Mouse (Mus musculus): ENCODE data around the gene Iqcc. TPM values are rescaled to one million over a fixed set of nuclear protein-coding genes. Genes with fewer than 3 reads are reported as not detected.

Iqcc gene
- polyA plus RNA-seq, 1 experiment from 2014 or later, result 29.4 TPM

DNA sequence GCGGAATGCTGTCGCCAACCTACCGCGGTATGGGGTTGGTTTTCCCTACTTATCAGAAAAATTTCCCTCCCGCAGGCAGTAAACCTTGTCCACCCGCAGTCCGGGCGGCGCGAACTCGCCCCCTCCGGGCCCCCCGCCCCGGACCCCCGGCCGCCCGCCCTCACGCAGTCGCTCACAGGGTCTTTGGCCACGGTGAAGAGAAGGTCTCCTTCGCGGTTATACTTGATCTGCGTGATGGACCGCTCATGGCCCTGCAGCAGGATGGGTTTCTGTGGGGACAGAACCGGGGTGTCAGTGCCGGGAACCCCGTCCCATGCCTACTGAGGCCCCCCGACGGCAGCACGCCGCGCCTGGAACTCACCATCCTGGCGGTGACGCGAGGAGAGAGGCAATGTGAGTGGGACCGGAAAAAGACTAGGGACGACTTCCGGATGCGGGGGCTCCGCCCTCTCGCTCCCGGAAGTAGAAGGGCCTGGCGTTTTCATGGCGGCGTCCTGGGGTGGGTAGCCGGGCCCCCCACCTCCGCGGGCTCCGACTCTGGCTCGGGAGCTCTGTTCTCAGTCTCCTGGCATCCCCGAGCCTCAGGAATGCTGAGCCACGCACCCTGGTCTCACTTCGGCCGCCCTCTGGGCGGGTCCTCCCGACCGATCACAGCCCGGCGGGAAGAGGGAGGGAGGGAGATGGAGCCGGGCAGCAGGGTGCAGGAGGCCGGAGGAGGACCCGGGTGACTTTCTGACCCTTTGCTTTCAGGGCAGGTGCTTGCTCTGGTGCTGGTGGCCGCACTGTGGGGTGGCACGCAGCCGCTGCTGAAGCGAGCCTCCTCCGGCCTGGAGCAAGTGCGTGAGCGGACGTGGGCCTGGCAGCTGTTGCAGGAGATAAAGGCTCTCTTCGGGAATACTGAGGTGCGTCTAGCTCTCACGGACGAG lies 18.4 kb downstream of the Iqcc start, which contains the start of the genes Eif3i and Tmem234:
TSS of gene Eif3i (minus strand) at position 416 of the 926 bp plus-strand sequence.
TSS of gene Tmem234 (plus strand) at position 436 of the 926 bp plus-strand sequence.
- no peaks in the 10 kb centered on the region for H3K27me3 ChIP-seq (replicated peaks; ENCODE audit: control insufficient read depth, insufficient read depth, low read length)
- H3K36me3 ChIP-seq (ENCODE audit: control insufficient read depth, insufficient read depth, low read length), result peaks cover 37% of the 10 kb centered on the region
- H3K4me3 ChIP-seq (ENCODE audit: low read depth, low read length), result peak within 1 kb of the TSS; percentile 97
- peak within 1 kb of the TSS; percentile 81 for H3K4me2 ChIP-seq (ENCODE audit: low read length)
- under 1% methylated on average over 72 of the region's 74 CpGs for WGBS
- peak within 1 kb of the TSS; percentile 93 for H3K9ac ChIP-seq (ENCODE audit: low read length)
- peak within 1 kb of the TSS; percentile 60 for H3K27ac ChIP-seq (ENCODE audit: low read depth, low read length)
- DNase-seq (ENCODE audit: low spot score), result peak; percentile 91
- H3K9me3 ChIP-seq (replicated peaks; ENCODE audit: control insufficient read depth, low read length), result no peaks in the 10 kb centered on the region
- H3K4me1 ChIP-seq (ENCODE audit: control insufficient read depth, insufficient read depth, low read length), result peaks cover 15% of the 10 kb centered on the region
- peak; percentile 96 for ATAC-seq

DNA sequence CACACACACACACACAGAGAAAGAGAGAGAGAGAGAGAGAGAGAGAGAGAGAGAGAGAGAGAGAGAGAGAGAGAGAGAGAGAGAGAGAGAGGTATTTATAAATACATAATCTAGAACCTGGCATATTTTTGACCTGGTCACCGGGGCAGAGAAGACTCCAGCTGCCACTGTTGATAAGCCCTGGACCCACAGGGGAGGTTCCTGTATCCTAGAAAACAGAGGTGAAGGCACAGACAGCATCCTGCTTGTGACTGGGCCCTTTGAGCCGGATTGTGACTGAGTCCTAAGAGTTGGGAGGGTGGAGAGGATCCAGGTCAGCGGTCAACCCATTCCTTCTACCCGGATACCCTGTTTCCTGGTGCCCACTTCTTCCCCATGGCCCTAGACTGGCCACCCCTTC lies 30.0 kb downstream of the Iqcc start:
- no peak overlapping the region for H3K4me2 ChIP-seq (ENCODE audit: low read length)
- no peak for DNase-seq (ENCODE audit: low spot score)
- H3K9ac ChIP-seq (ENCODE audit: low read length), result no peak overlapping the region
- H3K4me3 ChIP-seq (ENCODE audit: low read depth, low read length), result no peak overlapping the region
- 90% methylated on average over 4 of the region's 4 CpGs for WGBS
- H3K27me3 ChIP-seq (replicated peaks; ENCODE audit: control insufficient read depth, insufficient read depth, low read length), result no peaks in the 10 kb centered on the region
- no peak for ATAC-seq
- no peaks in the 10 kb centered on the region for H3K4me1 ChIP-seq (ENCODE audit: control insufficient read depth, insufficient read depth, low read length)
- H3K36me3 ChIP-seq (ENCODE audit: control insufficient read depth, insufficient read depth, low read length), result peaks cover 38% of the 10 kb centered on the region
- H3K9me3 ChIP-seq (replicated peaks; ENCODE audit: control insufficient read depth, low read length), result no peaks in the 10 kb centered on the region
- H3K27ac ChIP-seq (ENCODE audit: low read depth, low read length), result no peak overlapping the region

DNA sequence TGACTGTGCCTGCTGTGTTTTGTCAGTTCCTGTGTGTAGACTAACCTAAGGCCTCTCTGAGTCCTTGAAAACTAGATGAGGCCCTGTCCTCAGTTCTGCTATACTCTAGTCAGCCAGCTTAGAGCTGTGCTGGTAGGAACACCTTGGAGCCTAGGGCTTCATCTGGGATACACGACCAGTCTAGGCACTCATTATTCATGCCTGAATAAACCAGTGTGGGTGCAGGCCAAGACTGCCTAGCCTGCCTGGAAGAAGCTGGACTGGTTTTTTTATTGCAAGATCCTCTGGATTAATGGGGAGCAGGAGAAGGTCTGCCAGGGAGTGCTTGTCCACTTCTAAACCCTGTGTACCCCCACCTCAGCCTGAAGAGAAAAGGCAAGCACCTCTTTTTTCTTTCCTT lies 32.0 kb downstream of the Iqcc start:
- H3K4me3 ChIP-seq (ENCODE audit: low read depth, low read length), result no peak overlapping the region
- H3K4me1 ChIP-seq (ENCODE audit: control insufficient read depth, insufficient read depth, low read length), result no peaks in the 10 kb centered on the region
- 7% methylated on average over 1 of the region's 1 CpGs for WGBS
- ATAC-seq (no peak), DNase-seq (ENCODE audit: low spot score) (no peak)
- H3K27me3 ChIP-seq (replicated peaks; ENCODE audit: control insufficient read depth, insufficient read depth, low read length), result no peaks in the 10 kb centered on the region
- no peaks in the 10 kb centered on the region for H3K9me3 ChIP-seq (replicated peaks; ENCODE audit: control insufficient read depth, low read length)
- H3K9ac ChIP-seq (ENCODE audit: low read length), result no peak overlapping the region
- H3K4me2 ChIP-seq (ENCODE audit: low read length), result no peak overlapping the region
- peaks cover 19% of the 10 kb centered on the region for H3K36me3 ChIP-seq (ENCODE audit: control insufficient read depth, insufficient read depth, low read length)
- no peak overlapping the region for H3K27ac ChIP-seq (ENCODE audit: low read depth, low read length)

DNA sequence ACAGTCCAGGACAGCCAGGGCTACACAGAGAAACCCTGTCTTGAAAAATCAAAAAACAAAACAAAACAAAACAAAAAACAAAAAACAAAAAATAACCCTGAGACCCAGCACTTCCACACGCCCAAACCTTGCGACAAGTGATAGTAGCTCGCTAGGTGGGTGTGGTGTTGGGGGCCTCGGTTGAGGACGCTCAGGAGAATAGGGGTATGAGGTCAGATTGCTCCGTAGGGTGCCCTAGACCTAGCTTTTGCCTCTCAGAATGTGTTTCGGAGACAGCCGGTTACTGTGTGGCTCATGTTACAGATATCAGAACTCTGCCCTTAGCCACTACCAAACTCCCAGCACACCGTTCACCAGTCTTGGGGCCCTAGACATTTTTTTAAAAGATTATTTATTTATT lies 33.1 kb downstream of the Iqcc start:
- no peak for DNase-seq (ENCODE audit: low spot score)
- H3K4me2 ChIP-seq (ENCODE audit: low read length), result no peak overlapping the region
- 78% methylated on average over 9 of the region's 9 CpGs for WGBS
- H3K27me3 ChIP-seq (replicated peaks; ENCODE audit: control insufficient read depth, insufficient read depth, low read length), result no peaks in the 10 kb centered on the region
- no peaks in the 10 kb centered on the region for H3K4me1 ChIP-seq (ENCODE audit: control insufficient read depth, insufficient read depth, low read length)
- no peak overlapping the region for H3K9ac ChIP-seq (ENCODE audit: low read length)
- no peak overlapping the region for H3K4me3 ChIP-seq (ENCODE audit: low read depth, low read length)
- no peak overlapping the region for H3K27ac ChIP-seq (ENCODE audit: low read depth, low read length)
- H3K36me3 ChIP-seq (ENCODE audit: control insufficient read depth, insufficient read depth, low read length), result peaks cover 7% of the 10 kb centered on the region
- no peaks in the 10 kb centered on the region for H3K9me3 ChIP-seq (replicated peaks; ENCODE audit: control insufficient read depth, low read length)
- ATAC-seq, result no peak

DNA sequence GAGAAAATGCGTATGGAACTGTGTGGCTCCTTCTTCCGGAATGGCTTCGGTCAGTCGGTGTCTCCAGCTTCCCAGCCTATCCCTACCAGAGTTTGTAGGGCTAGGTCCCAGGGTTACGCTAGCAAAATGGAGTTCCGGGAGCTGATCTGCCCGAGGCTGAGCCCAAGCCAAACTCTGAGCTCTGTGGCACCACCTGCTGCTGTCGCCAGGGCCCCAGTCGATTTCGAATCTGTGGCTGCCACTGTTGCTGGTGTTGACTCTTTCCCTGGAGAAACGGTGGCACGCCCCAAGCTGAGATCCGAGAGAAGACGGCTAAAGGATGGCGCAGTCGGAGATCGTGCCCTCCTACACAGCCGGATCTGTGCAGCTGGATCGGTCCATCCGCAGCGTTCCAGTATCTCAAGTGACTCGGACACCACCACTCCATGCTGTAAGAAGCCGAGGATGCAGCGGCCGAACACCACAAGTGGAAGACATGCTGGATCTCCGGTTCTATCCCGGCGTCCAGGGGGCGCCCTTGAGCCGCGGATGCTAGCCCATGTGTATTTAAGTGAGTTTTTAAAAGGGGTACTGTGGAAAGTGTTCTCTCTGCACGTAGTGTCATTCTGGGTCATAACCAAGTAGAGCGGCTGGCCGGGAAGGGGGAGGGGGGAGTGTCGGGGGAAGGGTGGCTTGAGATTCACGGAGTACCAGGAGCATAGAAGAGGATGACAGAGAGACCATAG lies 33.9 kb downstream of the Iqcc start:
- WGBS, result 2% methylated on average over 36 of the region's 36 CpGs

DNA sequence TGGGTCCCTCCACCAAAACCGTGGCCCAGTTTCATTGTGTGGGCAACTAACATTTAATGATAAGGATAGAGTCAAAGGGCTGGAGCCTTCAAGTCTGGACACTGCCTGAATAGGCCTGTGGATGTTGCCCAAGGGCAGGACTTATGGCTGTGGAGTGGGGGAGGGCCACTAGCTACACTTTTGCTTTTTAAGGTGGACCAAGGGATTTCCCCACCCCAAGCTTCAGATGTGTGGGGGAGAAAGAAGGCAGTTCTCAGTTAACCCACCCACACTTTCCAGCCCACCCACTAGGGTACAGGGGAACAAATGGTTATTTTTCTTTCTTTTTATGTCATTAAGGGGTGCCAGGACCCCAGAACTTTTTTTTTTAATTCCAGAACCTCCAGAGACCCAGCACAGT lies 34.5 kb downstream of the Iqcc start:
- Histone ChIP-seq H3K27ac (ENCODE audit: low read depth, low read length) (no peak overlapping the region), H3K9me3 (replicated peaks; ENCODE audit: control insufficient read depth, low read length) (no peaks in the 10 kb centered on the region), H3K36me3 (ENCODE audit: control insufficient read depth, insufficient read depth, low read length) (no peaks in the 10 kb centered on the region), H3K4me3 (ENCODE audit: low read depth, low read length) (no peak overlapping the region; the same call in 1 of the 2 replicates), H3K9ac (ENCODE audit: low read length) (peak overlapping the region; percentile 48; the same call in 1 of the 2 replicates), H3K27me3 (replicated peaks; ENCODE audit: control insufficient read depth, insufficient read depth, low read length) (no peaks in the 10 kb centered on the region), H3K4me1 (ENCODE audit: control insufficient read depth, insufficient read depth, low read length) (no peaks in the 10 kb centered on the region), H3K4me2 (ENCODE audit: low read length) (peak overlapping the region; percentile 49)
- no peak for ATAC-seq
- no peak for DNase-seq (ENCODE audit: low spot score)
- WGBS, result 81% methylated on average over 1 of the region's 1 CpGs

More for the DNA sequence above, 33.9 kb downstream of the Iqcc start:
- peak; percentile 69 for DNase-seq (ENCODE audit: low spot score)
- peak overlapping the region; percentile 48 for H3K9ac ChIP-seq (ENCODE audit: low read length)
- no peaks in the 10 kb centered on the region for H3K4me1 ChIP-seq (ENCODE audit: control insufficient read depth, insufficient read depth, low read length)
- H3K36me3 ChIP-seq (ENCODE audit: control insufficient read depth, insufficient read depth, low read length), result 0 out of 2 replicates have a peak, but pooled peaks cover under 1% of the 10 kb centered on the region
- H3K27ac ChIP-seq (ENCODE audit: low read depth, low read length), result no peak overlapping the region
- peak overlapping the region; percentile 49 for H3K4me2 ChIP-seq (ENCODE audit: low read length)
- ATAC-seq, result peak; percentile 44; the same call in 1 of the 2 replicates
- no peaks in the 10 kb centered on the region for H3K9me3 ChIP-seq (replicated peaks; ENCODE audit: control insufficient read depth, low read length)
- H3K27me3 ChIP-seq (replicated peaks; ENCODE audit: control insufficient read depth, insufficient read depth, low read length), result no peaks in the 10 kb centered on the region
- H3K4me3 ChIP-seq (ENCODE audit: low read depth, low read length), result peak overlapping the region; percentile 21

DNA sequence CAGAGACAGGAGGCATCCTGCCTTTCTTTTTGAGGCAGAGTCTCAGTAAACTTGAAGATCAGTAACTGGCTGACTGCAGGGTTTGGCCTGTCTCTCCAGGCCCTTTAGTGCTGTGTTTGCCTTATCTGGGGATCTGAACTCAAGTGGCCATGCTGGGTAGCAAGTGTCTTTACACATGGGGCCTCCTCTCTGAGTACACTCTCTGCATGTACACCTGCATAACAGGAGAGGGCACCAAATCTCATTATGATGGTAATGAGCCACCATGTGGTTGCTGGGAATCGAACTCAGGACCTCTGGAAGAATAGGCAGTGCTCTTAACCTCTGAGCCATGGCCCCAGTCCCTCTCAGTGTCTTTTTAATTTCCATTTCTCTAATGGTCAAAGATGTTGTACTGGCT lies 36.6 kb downstream of the Iqcc start:
- Histone ChIP-seq H3K9ac (ENCODE audit: low read length) (no peak overlapping the region), H3K27me3 (replicated peaks; ENCODE audit: control insufficient read depth, insufficient read depth, low read length) (no peaks in the 10 kb centered on the region), H3K4me2 (ENCODE audit: low read length) (no peak overlapping the region), H3K9me3 (replicated peaks; ENCODE audit: control insufficient read depth, low read length) (no peaks in the 10 kb centered on the region), H3K36me3 (ENCODE audit: control insufficient read depth, insufficient read depth, low read length) (no peaks in the 10 kb centered on the region), H3K27ac (ENCODE audit: low read depth, low read length) (no peak overlapping the region), H3K4me3 (ENCODE audit: low read depth, low read length) (no peak overlapping the region), H3K4me1 (ENCODE audit: control insufficient read depth, insufficient read depth, low read length) (no peaks in the 10 kb centered on the region)
- no peak for ATAC-seq
- WGBS, result 88% methylated on average over 1 of the region's 1 CpGs
- no peak for DNase-seq (ENCODE audit: low spot score)

DNA sequence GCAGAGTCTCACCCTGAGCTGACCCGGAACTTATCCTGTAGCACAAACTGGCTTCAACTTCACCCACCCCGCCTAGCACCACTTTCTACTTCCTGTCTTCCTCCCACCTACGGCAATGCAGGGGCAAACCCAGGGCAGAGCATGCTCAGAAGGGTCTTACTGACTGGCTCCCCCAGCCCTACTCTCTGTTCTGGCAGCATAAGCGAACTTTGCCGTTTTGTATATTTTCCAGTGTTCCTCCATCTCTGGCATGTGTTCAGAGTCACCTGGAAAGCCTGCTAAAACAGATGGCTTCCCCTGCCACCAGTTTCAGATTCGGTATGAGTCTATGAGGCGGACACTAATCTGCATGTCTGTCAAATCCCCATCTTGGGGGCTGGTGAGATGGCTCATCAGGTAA lies 38.6 kb downstream of the Iqcc start:
- Histone ChIP-seq H3K4me1 (ENCODE audit: control insufficient read depth, insufficient read depth, low read length) (no peaks in the 10 kb centered on the region), H3K4me3 (ENCODE audit: low read depth, low read length) (no peak overlapping the region), H3K9ac (ENCODE audit: low read length) (no peak overlapping the region), H3K36me3 (ENCODE audit: control insufficient read depth, insufficient read depth, low read length) (no peaks in the 10 kb centered on the region), H3K4me2 (ENCODE audit: low read length) (no peak overlapping the region), H3K27me3 (replicated peaks; ENCODE audit: control insufficient read depth, insufficient read depth, low read length) (no peaks in the 10 kb centered on the region), H3K9me3 (replicated peaks; ENCODE audit: control insufficient read depth, low read length) (no peaks in the 10 kb centered on the region), H3K27ac (ENCODE audit: low read depth, low read length) (no peak overlapping the region)
- 70% methylated on average over 7 of the region's 7 CpGs for WGBS
- no peak for ATAC-seq
- DNase-seq (ENCODE audit: low spot score), result peak; percentile 43

Data from forebrain, embryonic 14.5 days (tissue).